ENCODE assay signal across 28 mouse cellular contexts in genomic region chr14:9435136-9435535, GRCm38 (mm10).
A peak's percentile ranks its signal among the peaks of the same experiment; 100 is the strongest.
DNase-seq lines count a peak whose midpoint lies in the region; ATAC-seq and TF ChIP-seq lines count a peak whose summit lies in the region.
"Had no signal": no experiment of that assay in that cellular context is flagged by ENCODE, and none has a peak within 500 bp of the region (broad histone marks: within the 10 kb centered on the region; RNA-seq: fewer than 3 reads in every experiment).

No protein-coding gene starts in this region.

- TF ChIP-seq POLR2A in embryonic fibroblast, embryonic 13.5 days (IDR thresholded peaks at IDR 0.05; ENCODE audit: low read depth, low read length): no peak

- no peak overlapping the region for H3K4me3 ChIP-seq in embryonic fibroblast, embryonic 13.5 days (ENCODE audit: insufficient read depth, low read length)
- H3K4me3 ChIP-seq: embryonic facial prominence, embryonic 12.5 days; embryonic facial prominence, embryonic 15.5 days; erythroblast, embryonic 14.5 days; forebrain, embryonic 10.5 days; forebrain, embryonic 13.5 days; heart, adult 2 months; heart, embryonic 10.5 days; heart, embryonic 13.5 days; hindbrain, embryonic 12.5 days; hindbrain, embryonic 15.5 days; kidney, embryonic 15.5 days had no signal

- no peak for TF ChIP-seq CTCF in embryonic fibroblast, embryonic 13.5 days (IDR thresholded peaks at IDR 0.05; ENCODE audit: borderline replicate concordance, insufficient read depth, low read length)

- peaks cover 8% of the 10 kb centered on the region; the same call in 1 of the 2 replicates for H3K4me1 ChIP-seq in embryonic fibroblast, embryonic 13.5 days (ENCODE audit: control insufficient read depth, insufficient read depth, low read length)
- H3K4me1 ChIP-seq: embryonic facial prominence, embryonic 12.5 days; embryonic facial prominence, embryonic 15.5 days; forebrain, embryonic 10.5 days; forebrain, embryonic 13.5 days; hindbrain, embryonic 12.5 days; hindbrain, embryonic 15.5 days; kidney, embryonic 15.5 days had no signal

- ATAC-seq in erythroid progenitor cell, adult 5-6 weeks (replicated peaks; ENCODE audit: low FRiP score, poor library complexity, severe bottlenecking): no peak
- ATAC-seq: forebrain, embryonic 13.5 days; forebrain, embryonic 16.5 days; intestine, postnatal 0 days had no signal

- H3K27ac ChIP-seq in embryonic fibroblast, embryonic 13.5 days (ENCODE audit: insufficient read depth, low read length): 0 out of 2 replicates have a peak overlapping the region, but pooled peaks have one; percentile 15
- H3K27ac ChIP-seq: embryonic facial prominence, embryonic 12.5 days; embryonic facial prominence, embryonic 15.5 days; forebrain, embryonic 10.5 days; forebrain, embryonic 13.5 days; heart, adult 2 months; heart, embryonic 10.5 days; heart, embryonic 13.5 days; hindbrain, embryonic 12.5 days; hindbrain, embryonic 15.5 days; kidney, embryonic 15.5 days had no signal

- peak; percentile 48 to 76 for DNase-seq in adrenal gland, adult (ENCODE audit: inconsistent age in 2 of 2, low spot score in 1 of 2)
- DNase-seq in adrenal gland, postnatal 4 days (ENCODE audit: low spot score in 2 of 2): no peak
- DNase-seq in ovary, adult 18-20 months (ENCODE audit: low spot score): peak; percentile 37
- no peak for DNase-seq in ovary, postnatal 14 days (ENCODE audit: low spot score)
- DNase-seq in adrenal gland, postnatal 14 days: peak; percentile 33
- no peak for DNase-seq in cerebellum, adult 18-20 months
- DNase-seq: B cell, adult 2 months; cerebellum, adult 11 months; cerebellum, adult 8-10 months; cerebellum, postnatal 14 days; gastrocnemius, postnatal 25 days; heart, adult 2 months; heart, postnatal 14 days; kidney, adult 8-10 months had no signal

Comparison
In these comparisons a context has a peak if more than half of its experiments do, and no peak if none do; other contexts are left out.
1. DNase-seq: peak in adrenal gland, adult (2 of 2), ovary, adult 18-20 months (single experiment) and adrenal gland, postnatal 14 days (single experiment); none in adrenal gland, postnatal 4 days (0 of 2), ovary, postnatal 14 days (single experiment) and cerebellum, adult 18-20 months (0 of 2).